Mouse (Mus musculus) embryonic facial prominence, embryonic 10.5 days (tissue): ENCODE results near the gene 2610042L04Rik. TPM values are rescaled to one million over a fixed set of nuclear protein-coding genes. Genes with fewer than 3 reads are reported as not detected.
"Not testable (repeated sequence)": the region's sequence is repeated elsewhere in the genome, so short reads cannot be mapped to it uniquely, and the experiment has no call there.

ENCODE experiments used
- DNase-seq: peaks from one replicate; pipeline ENCODE4 v3.0.0-alpha.2; 2017; ENCODE audit warnings: low spot score
- H3K27ac ChIP-seq: fragments of 300-500 bp; sonication (generic); replicated peaks from 2 replicates; pipeline ENCODE4 v1.5.1; 2016; ENCODE audit warnings: mild to moderate bottlenecking
- H3K27me3 ChIP-seq: fragments of 300-500 bp; sonication (generic); replicated peaks from 2 replicates; pipeline ENCODE4 v1.6.1; 2016; ENCODE audit warnings: low read depth, mild to moderate bottlenecking; ENCODE audit not compliant: poor library complexity, severe bottlenecking
- H3K36me3 ChIP-seq: fragments of 300-500 bp; sonication (generic); replicated peaks from 2 replicates; pipeline ENCODE4 v1.6.1; 2016; ENCODE audit warnings: mild to moderate bottlenecking, moderate library complexity
- H3K4me1 ChIP-seq: fragments of 300-500 bp; sonication (generic); 2 replicates; pipeline ENCODE4 v1.6.1; 2016
- H3K4me3 ChIP-seq: fragments of 300-500 bp; sonication (generic); 2 replicates; pipeline ENCODE4 v1.5.1; 2016; ENCODE audit warnings: mild to moderate bottlenecking, moderate library complexity
- H3K9me3 ChIP-seq: fragments of 300-500 bp; sonication (generic); 2 replicates; pipeline ENCODE4 v1.6.1; 2016; ENCODE audit warnings: mild to moderate bottlenecking
- WGBS: fragments of 180-500 bp; shearing (Covaris S2); methylation state at CpG from one replicate; pipeline ENCODE4 v1.1.7; 2016; 5-methylcytosine and 5-hydroxymethylcytosine counted together
- polyA plus RNA-seq: library from polyadenylated mRNA; unstranded; fragments of >200 nt; fragmentation: Nextera tagmentation; extraction: Ambion mirVana; gene quantifications from 2 replicates; pipeline ENCODE4 v1.2.1, GENCODE M21; 2016

2610042L04Rik gene
- 0.40 and 0.77 TPM in 2 replicates for polyA plus RNA-seq

DNA sequence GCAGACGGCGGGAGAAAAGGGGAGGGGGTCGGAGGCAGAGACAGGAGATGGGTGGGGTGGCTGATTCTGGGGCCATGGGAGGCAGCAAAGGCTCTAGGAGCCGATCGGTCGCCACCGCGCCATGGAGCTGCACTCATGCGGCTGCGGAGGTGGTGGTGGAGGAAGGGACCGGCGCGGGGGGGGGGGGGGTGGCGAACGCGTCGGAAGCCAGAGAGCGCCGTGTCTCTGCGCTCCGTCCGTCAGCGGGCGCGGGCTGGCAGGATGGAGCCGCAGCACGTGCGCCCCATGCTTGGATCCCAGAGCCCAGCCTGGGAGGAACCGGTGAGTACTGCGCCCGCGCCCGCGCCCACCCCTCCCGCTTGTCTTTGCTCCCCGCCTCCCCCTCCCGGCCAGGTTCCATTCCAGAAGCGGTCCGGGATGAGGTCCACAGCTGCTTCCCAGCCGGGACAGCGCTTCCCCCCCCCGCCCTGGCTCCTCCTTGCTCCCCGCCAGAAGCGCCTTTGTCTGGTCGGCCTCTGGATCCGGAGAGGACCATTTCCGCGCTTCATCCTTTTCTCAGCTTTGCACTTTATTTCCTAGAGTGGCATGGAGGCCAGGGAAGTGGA is at the start of gene 2610042L04Rik:
2610042L04Rik (plus strand) TSS at position 288 of the 605 bp plus-strand sequence.
- not testable (repeated sequence) for H3K4me1 ChIP-seq, H3K9me3 ChIP-seq, H3K36me3 ChIP-seq, H3K27me3 ChIP-seq
- H3K4me3 ChIP-seq: peak within 1 kb of the TSS; percentile 59
- 3% methylated on average over 34 of the region's 48 CpGs for WGBS
- H3K27ac ChIP-seq: peak within 1 kb of the TSS; percentile 77
- DNase-seq: peak; percentile 51

DNA sequence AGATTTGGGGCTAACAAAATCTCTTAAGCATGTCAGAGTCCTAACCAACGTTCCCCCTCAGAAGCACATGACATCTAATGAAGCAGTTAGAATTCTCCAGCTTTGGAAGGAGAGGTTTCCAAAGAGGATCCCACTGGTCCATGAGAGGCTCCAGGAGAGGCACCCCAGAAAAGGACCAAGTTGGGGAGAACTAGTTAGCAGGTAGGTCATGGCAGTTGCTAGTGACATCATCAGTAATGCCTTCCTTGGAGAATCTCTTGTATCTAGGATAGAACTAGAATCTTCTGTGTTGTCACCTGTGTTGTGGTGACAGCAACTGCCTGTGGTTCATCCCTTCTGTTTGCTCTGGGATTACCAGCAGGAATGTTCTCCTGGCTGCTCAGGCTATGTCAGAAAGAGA is 17.6 kb upstream of the 2610042L04Rik start, which contains the start of gene Gm3149:
Gm3149 (plus strand) TSS at position 301 of the 400 bp plus-strand sequence.
- not testable (repeated sequence) for H3K9me3 ChIP-seq, DNase-seq, H3K4me1 ChIP-seq, H3K36me3 ChIP-seq, H3K4me3 ChIP-seq, H3K27ac ChIP-seq, H3K27me3 ChIP-seq
- WGBS: no CpG with 5 or more reads among the region's 1 CpGs

DNA sequence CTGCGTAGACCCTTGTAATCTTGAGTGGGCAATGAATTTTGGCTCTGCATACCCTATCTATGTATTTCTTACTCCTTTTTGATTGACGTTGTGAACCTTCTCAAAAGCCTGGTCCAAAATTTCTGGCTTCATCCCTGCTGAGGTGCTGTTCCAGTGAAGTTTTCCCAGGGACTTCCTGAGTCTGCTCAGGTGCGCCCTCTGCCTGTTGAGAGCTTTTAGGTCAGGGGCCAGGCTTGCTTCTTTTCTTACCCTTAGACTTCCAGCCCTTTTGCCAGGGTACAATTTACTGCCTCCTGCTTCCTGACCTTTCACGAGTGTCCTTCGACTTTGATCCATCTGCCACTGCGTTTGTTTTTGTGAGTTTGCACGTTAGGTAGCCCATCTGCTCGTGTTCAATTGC is 943 bp downstream of the 2610042L04Rik start:
- H3K4me3 ChIP-seq, H3K27ac ChIP-seq, H3K9me3 ChIP-seq, H3K27me3 ChIP-seq, H3K4me1 ChIP-seq, H3K36me3 ChIP-seq: not testable (repeated sequence)
- peak; percentile 2 for DNase-seq
- 10% methylated on average over 8 of the region's 8 CpGs for WGBS

DNA sequence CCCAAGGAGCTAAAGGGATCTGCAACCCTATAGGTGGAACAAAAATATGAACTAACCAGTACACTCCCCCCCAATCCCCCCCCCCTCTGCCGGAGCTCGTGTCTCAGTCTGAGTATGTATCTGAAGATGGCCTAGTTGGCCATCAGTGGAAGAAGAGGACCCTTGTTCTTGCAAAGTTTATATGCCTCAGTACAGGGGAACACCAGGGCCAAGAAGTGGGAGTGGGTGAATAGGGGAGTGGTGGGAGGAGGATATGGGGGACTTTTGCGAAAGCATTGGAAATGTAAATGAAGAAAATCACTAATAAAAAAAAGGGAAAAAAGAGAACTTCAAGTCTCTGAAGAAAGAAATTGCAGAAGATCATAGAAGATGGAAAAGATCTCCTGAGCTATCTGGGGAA is 34.4 kb downstream of the 2610042L04Rik start:
- not testable (repeated sequence) for DNase-seq, H3K36me3 ChIP-seq
- 92% methylated on average over 3 of the region's 3 CpGs for WGBS

DNA sequence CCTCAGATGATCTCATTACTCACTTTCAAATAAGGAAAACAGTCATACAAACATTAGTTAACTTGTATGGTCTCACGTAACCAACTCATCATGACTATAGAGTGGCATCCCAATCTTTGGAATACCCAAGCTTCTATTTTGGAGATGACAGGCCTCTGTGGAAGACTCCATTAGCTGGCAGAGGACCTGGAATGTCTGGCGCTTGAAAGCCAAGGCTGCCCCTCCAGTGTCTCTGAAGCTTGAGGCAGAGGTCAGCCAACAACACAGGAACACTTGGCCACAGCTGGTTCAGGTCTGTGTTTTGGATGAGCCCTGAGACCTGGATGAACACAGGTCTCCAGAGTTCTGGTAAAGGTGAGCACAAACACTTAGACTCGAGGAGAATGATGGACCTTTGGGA is 35.1 kb downstream of the 2610042L04Rik start:
- H3K4me1 ChIP-seq, H3K27ac ChIP-seq, DNase-seq, H3K4me3 ChIP-seq, H3K9me3 ChIP-seq, H3K36me3 ChIP-seq, H3K27me3 ChIP-seq: not testable (repeated sequence)
- WGBS: 83% methylated on average over 3 of the region's 3 CpGs

More for the DNA sequence above, 34.4 kb downstream of the 2610042L04Rik start:
- H3K27ac ChIP-seq, H3K4me1 ChIP-seq, H3K27me3 ChIP-seq, H3K4me3 ChIP-seq, H3K9me3 ChIP-seq: not testable (repeated sequence)

DNA sequence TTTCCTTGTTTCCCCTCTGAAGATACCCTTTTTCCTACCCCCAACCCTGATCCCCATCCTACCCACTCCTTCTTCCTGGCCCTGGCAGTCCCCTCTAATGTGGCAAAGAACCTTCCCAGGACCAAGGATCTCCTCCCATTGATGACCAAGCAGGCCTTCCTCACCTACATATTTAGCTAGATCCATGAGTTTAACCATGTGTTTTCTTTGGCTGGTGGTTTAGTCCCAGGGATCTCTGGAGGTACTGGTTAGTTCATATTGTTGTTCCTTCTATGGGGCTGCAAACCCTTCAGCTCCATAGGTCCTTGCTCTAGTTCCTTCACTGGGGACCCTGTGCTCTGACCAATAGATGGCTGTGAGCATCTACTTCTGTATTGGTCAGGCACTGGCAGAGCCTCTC is 43.3 kb downstream of the 2610042L04Rik start:
- H3K4me3 ChIP-seq, H3K4me1 ChIP-seq, H3K27ac ChIP-seq, H3K9me3 ChIP-seq, DNase-seq, H3K36me3 ChIP-seq, H3K27me3 ChIP-seq: not testable (repeated sequence)

DNA sequence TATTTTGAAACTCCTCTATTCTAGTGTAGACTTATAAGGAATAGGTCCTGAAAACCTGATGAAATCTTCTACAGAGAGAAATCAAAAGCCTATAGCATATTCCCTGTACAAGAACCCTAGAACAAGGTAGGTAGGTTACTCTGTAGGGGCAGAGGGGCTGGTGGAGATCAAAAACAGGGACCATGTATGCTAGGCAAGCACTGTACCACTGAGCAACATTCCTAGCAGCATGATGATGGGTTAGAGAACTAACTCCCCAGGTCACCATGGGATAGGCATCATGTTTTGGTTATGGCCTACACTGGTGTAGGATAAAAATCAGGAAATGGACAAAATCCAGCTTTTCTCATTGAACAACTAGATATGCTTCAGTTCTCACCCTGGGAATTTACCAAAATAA is 51.0 kb downstream of the 2610042L04Rik start:
- not testable (repeated sequence) for H3K4me1 ChIP-seq, H3K4me3 ChIP-seq, DNase-seq, H3K27ac ChIP-seq, H3K36me3 ChIP-seq, H3K9me3 ChIP-seq, H3K27me3 ChIP-seq

DNA sequence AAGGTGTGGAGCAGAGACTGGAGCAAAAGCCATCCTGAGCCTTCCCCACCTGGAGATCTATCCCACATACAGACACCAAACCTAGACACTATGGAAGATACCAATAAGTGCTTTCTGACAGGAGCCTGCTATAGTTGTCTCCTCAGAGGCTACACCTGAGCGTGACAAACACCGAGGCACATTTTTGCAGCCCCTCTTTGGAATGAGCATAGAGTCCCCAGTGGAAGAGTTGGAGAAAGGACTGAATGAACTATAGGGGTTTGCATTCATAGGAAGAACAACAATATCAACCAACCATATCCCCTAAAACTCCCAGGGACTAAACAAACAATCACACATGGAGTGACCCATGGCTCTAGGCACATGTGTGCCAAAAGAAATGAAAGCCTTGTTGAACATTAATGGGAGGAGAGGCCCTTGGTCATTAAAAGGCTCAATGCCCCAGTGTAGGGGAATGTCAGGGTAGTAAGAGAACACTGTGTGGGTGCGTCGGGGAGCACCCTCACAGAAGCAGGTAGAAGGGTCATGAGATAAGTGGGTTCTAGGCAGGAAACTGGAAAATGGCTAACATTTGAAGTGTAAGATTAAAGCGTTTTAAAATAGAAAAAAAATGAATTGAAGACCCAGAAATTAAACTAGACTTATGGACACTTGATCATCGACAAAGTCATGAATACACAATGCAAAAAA is 58.4 kb downstream of the 2610042L04Rik start:
- H3K36me3 ChIP-seq, H3K4me3 ChIP-seq, H3K27ac ChIP-seq, H3K27me3 ChIP-seq, H3K4me1 ChIP-seq, DNase-seq, H3K9me3 ChIP-seq: not testable (repeated sequence)
- 87% methylated on average over 5 of the region's 6 CpGs for WGBS

DNA sequence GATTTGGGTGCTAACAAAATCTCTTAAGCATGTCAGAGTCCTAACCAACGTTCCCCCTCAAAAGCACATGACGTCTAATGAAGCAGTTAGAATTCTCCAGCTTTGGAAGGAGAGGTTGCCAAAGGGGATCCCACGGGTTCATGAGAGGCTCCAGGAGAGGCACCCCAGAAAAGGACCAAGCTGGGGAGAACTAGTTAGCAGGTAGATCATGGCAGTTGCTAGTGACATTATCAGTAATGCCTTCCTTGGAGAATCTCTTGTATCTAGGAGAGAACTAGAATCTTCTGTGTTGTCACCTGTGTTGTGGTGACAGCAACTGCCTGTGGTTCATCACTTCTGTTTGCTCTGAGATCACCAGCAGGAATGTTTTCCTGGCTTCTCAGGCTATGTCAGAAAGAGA is 62.7 kb downstream of the 2610042L04Rik start, which contains the start of gene Gm3159:
Gm3159 (plus strand) TSS at position 301 of the 400 bp plus-strand sequence.
- not testable (repeated sequence) for H3K9me3 ChIP-seq, H3K4me1 ChIP-seq, H3K27ac ChIP-seq, H3K4me3 ChIP-seq, H3K27me3 ChIP-seq, DNase-seq, H3K36me3 ChIP-seq
- 78% methylated on average over 3 of the region's 3 CpGs for WGBS

DNA sequence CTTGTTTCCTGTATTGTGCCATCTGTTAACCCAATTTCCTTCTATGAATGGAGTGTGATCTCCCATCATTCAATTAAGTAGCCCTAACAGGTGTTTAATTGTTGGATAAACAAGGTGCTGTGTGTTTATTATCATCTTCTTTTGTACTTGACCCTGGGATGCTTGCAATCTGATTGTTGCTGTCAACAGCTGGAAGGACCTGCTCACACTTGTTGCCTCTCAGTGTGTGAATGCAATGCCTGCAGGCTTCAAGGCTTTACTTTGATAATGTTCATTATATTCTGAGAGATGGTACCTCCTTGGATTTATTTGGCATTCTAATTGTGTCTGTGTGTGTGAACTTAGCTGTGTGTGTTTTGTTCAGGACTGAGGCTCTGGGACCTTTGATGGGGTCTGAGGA is 64.1 kb downstream of the 2610042L04Rik start:
- not testable (repeated sequence) for H3K9me3 ChIP-seq, H3K27ac ChIP-seq, H3K36me3 ChIP-seq, H3K4me1 ChIP-seq, DNase-seq, H3K27me3 ChIP-seq, H3K4me3 ChIP-seq

DNA sequence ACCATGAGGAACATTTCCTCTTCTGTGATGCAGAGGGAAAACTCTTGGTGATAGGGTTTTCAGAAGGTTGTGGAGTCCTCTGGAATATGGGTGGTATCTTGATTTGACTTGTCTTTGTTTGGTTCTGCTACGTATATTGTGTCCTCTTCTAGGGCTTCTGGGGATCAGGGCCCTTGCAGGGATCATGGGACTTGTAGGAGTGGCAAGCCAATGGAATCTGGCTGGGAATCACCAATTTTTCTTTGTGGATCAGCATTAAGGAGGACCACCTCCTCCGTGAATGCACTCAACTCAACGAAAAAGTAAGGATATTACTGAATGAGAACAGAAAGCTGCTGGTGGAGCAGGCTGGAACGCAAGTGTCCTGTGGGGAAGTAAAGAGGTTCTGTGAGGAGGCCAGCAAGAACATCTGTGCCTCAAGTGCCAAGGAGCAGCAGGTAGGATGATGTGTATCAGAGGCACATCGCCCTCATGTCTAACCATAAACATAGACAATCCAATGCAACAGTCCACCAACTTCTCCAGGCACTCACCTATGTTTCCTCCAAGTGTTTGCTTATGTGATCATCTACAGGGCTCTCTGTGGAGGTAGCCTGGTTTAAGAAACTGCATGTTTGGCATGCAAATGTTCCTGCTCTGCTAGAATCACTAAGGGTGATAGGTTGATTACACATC is 65.7 kb downstream of the 2610042L04Rik start:
- not testable (repeated sequence) for H3K9me3 ChIP-seq, H3K27ac ChIP-seq, H3K4me3 ChIP-seq, H3K4me1 ChIP-seq, DNase-seq, H3K27me3 ChIP-seq, H3K36me3 ChIP-seq
- 86% methylated on average over 5 of the region's 5 CpGs for WGBS

DNA sequence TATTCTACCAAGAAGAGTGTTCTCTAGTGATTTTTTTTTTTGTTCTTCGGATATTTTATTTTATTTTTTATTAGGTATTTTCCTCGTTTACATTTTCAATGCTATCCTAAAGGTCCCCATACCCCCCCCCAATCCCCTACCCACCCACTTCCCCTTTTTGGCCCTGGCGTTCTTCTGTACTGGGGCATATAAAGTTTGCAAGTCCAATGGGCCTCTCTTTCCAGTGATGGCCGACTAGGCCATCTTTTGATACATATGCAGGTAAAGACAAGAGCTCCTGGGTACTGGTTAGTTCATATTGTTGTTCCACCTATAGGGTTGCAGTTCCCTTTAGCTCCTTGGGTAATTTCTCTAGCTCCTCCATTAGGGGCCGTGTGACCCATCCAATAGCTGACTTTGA is 66.7 kb downstream of the 2610042L04Rik start:
- H3K9me3 ChIP-seq, H3K36me3 ChIP-seq, H3K4me1 ChIP-seq, H3K27me3 ChIP-seq, H3K4me3 ChIP-seq, DNase-seq, H3K27ac ChIP-seq: not testable (repeated sequence)
- 79% methylated on average over 5 of the region's 5 CpGs for WGBS

DNA sequence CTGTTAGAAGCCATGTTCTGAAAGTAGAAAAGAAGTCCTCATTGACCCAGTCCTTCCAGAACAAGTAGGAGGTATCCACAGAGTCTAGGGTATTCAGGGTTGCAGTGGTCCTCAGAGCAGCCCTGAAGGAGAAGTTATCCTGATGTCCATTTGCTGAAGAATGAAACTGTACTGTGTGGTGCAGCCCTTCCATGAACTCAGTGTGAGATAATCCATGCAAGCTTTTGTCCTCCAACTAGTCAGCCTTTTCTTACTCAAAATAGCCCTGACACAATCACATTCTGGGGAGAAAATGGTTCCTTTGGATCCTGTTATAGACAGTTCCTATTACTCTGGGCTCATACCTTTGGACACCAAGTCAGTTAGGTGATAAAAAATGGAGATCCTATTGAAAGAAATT is 69.3 kb downstream of the 2610042L04Rik start:
- H3K36me3 ChIP-seq, DNase-seq, H3K27me3 ChIP-seq, H3K4me3 ChIP-seq, H3K9me3 ChIP-seq, H3K4me1 ChIP-seq, H3K27ac ChIP-seq: not testable (repeated sequence)
